Mouse (Mus musculus): Measurements from ENCODE around the gene Rnaset2a.
A peak's percentile ranks its signal among the peaks of the same experiment; 100 is the strongest.
"Not testable (repeated sequence)": the region's sequence is repeated elsewhere in the genome, so short reads cannot be mapped to it uniquely, and the experiment has no call there.

Gene Rnaset2a

GRCm38 (mm10) chr17:8147439-8148316, at the start of gene Rnaset2a, which contains the start of gene Gm49673:
Rnaset2a (minus strand) TSS chr17:8148097.
Gm49673 (minus strand) TSS chr17:8147788.
- DNase-seq (ENCODE audit: low read depth, low spot score): not testable (repeated sequence)

- no peak for DNase-seq (ENCODE audit: low read depth, low spot score)
Measured at GRCm38 (mm10) chr17:8197652-8198051, 49.8 kb upstream of the Rnaset2a start.

- no peak for DNase-seq (ENCODE audit: low read depth, low spot score)
Measured at GRCm38 (mm10) chr17:8195685-8196376, 47.9 kb upstream of the Rnaset2a start.

- DNase-seq (ENCODE audit: low read depth, low spot score): peak; percentile 41
Measured at GRCm38 (mm10) chr17:8193678-8194077, 45.8 kb upstream of the Rnaset2a start.

- DNase-seq (ENCODE audit: low read depth, low spot score): no peak
Measured at GRCm38 (mm10) chr17:8184217-8184616, 36.3 kb upstream of the Rnaset2a start.

GRCm38 (mm10) chr17:8183815-8184214, 35.9 kb upstream of the Rnaset2a start:
- DNase-seq (ENCODE audit: low read depth, low spot score): no peak

GRCm38 (mm10) chr17:8177090-8177489, 29.2 kb upstream of the Rnaset2a start:
- no peak for DNase-seq (ENCODE audit: low read depth, low spot score)

- DNase-seq (ENCODE audit: low read depth, low spot score): no peak
Measured at GRCm38 (mm10) chr17:8171081-8171480, 23.2 kb upstream of the Rnaset2a start.

GRCm38 (mm10) chr17:8170331-8170730, 22.4 kb upstream of the Rnaset2a start:
- no peak for DNase-seq (ENCODE audit: low read depth, low spot score)

GRCm38 (mm10) chr17:8167436-8167835, 19.5 kb upstream of the Rnaset2a start:
- DNase-seq (ENCODE audit: low read depth, low spot score): not testable (repeated sequence)

GRCm38 (mm10) chr17:8166454-8166853, 18.6 kb upstream of the Rnaset2a start:
- not testable (repeated sequence) for DNase-seq (ENCODE audit: low read depth, low spot score)

GRCm38 (mm10) chr17:8165977-8166376, 18.1 kb upstream of the Rnaset2a start:
- not testable (repeated sequence) for DNase-seq (ENCODE audit: low read depth, low spot score)

- not testable (repeated sequence) for DNase-seq (ENCODE audit: low read depth, low spot score)
Measured at GRCm38 (mm10) chr17:8165608-8165945, 17.7 kb upstream of the Rnaset2a start.

GRCm38 (mm10) chr17:8164701-8165607, 17.1 kb upstream of the Rnaset2a start, which contains the start of gene Fgfr1op:
Fgfr1op (plus strand) TSS chr17:8165501.
- not testable (repeated sequence) for DNase-seq (ENCODE audit: low read depth, low spot score)

- DNase-seq (ENCODE audit: low read depth, low spot score): not testable (repeated sequence)
Measured at GRCm38 (mm10) chr17:8160969-8161368, 13.1 kb upstream of the Rnaset2a start.

GRCm38 (mm10) chr17:8158627-8159026, 10.7 kb upstream of the Rnaset2a start:
- not testable (repeated sequence) for DNase-seq (ENCODE audit: low read depth, low spot score)

GRCm38 (mm10) chr17:8155982-8156381, 8.1 kb upstream of the Rnaset2a start:
- DNase-seq (ENCODE audit: low read depth, low spot score): not testable (repeated sequence)

- DNase-seq (ENCODE audit: low read depth, low spot score): not testable (repeated sequence)
Measured at GRCm38 (mm10) chr17:8155010-8155409, 7.1 kb upstream of the Rnaset2a start.

GRCm38 (mm10) chr17:8146931-8147330, 966 bp downstream of the Rnaset2a start:
- not testable (repeated sequence) for DNase-seq (ENCODE audit: low read depth, low spot score)

- not testable (repeated sequence) for DNase-seq (ENCODE audit: low read depth, low spot score)
Measured at GRCm38 (mm10) chr17:8143802-8144673, 3.9 kb downstream of the Rnaset2a start.
